Mouse (Mus musculus): ENCODE measurements at regions not wholly inside any gene's neighbourhood (a gene's known extent, or its start where the extent isn't known, plus 50 kb on each side); places are given as distances from the start of the nearest gene placed in this dataset.

DNA sequence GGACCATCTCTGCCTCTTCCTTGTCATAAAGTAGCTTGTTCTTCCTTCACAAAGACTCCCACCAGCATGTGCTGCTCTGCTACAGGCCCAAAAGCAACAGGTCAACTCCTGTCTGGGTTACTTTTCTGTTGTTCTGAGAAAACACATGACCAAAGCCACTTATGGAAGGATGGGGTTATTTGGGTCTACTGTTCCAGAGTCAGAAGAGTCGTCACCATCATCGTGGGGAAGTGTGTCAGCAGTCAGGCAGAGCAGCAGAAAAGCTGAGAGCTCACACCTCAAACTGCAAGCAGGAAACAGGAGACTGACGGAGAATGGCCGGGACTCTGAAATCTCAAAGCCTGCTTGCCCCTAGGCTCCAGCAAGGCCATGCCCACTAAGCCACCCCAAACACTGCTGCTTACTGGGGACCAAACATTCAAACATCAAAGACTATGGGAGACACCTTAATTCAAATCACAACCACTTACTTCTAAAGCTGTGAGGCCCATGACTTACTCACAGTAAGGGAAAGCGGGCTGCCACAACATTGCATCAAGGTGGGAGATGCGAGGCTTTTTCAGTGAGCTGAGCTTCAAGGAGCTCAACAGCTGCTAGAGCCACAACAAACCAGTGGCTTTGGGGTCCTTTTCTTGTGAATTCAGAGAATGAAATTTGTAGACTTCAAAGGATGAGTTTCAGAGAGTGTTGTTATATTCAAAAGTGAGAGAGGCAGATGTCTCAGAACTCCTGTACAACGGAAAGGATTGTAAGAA is 96.6 kb upstream of the Hs6st1 start:
- TF ChIP-seq CHD2 (IDR thresholded peaks at IDR 0.05; ENCODE audit: low read depth, low read length): no peak
- no peak for TF ChIP-seq ZC3H11A (IDR thresholded peaks at IDR 0.05; ENCODE audit: borderline replicate concordance, low read depth, low read length)
- TF ChIP-seq ZNF384 (IDR thresholded peaks at IDR 0.05; ENCODE audit: low read depth, low read length): no peak
- TF ChIP-seq HCFC1 (IDR thresholded peaks at IDR 0.05; ENCODE audit: borderline replicate concordance, insufficient read depth, low read length): no peak
- no peak for TF ChIP-seq MAFK (IDR thresholded peaks at IDR 0.05; ENCODE audit: insufficient read depth, low read depth, low read length)
